Mouse (Mus musculus): ENCODE measurements at regions not wholly inside any gene's neighbourhood (a gene's known extent, or its start where the extent isn't known, plus 50 kb on each side); places are given as distances from the start of the nearest gene placed in this dataset.

- Histone ChIP-seq H3K27ac (no peak overlapping the region), H3K27me3 (no peaks in the 10 kb centered on the region), H3K36me3 (no peaks in the 10 kb centered on the region), H3K4me1 (no peaks in the 10 kb centered on the region), H3K4me3 (no peak overlapping the region), H3K9me3 (no peaks in the 10 kb centered on the region), H3K9ac (no peak overlapping the region), H3K4me2 (replicated peaks) (no peak overlapping the region)
- no peak for ATAC-seq (ENCODE audit: insufficient number of reproducible peaks, insufficient read depth, low FRiP score, low TSS enrichment)
- 58% methylated on average over 6 of the region's 6 CpGs for WGBS
Measured at GRCm38 (mm10) chr3:27766421-27766820, 55.3 kb upstream of the Fndc3b start.

DNA sequence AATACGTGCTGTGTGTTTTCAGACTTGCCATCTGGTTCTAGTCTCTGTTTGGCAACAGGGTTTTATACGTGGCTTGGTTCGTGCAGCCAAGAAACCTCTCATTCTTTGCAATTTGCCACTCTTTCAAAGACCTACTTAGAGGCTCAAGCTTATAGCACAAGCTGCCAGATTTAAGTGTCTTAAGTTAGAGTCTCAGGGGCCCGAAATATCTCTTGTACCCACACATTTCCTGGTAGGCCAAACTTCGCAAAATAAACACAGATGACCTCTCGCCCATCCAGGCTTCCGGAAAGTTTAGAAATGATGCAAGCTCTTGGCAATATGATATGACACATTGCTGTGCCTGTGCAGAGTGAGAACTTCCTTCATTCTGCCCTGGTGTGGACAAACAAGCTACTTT, 54.8 kb upstream of the Fndc3b start:
- 62% methylated on average over 7 of the region's 7 CpGs for WGBS

DNA sequence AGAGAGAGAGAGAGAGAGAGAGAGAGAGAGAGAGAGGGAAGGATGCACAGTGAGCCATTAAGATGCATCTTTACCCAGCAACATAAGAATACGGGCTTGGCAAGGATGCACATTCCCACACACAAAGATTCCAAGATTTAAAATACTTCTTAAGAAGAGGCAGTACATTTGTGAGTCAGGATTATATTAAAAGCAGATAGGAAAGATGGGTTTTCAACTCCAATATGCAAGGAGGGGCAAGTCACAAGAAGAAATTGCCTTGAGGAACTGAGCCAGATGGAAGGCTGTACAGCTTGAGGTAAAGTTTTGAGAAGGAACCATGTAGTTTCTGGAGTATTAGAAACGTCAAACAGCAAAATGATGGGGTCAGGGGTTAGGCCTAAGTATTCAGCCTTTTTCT, 53.4 kb upstream of the Fndc3b start:
- Histone ChIP-seq H3K9me3 (no peaks in the 10 kb centered on the region), H3K27ac (no peak overlapping the region), H3K36me3 (no peaks in the 10 kb centered on the region), H3K9ac (no peak overlapping the region), H3K4me2 (replicated peaks) (no peak overlapping the region), H3K27me3 (no peaks in the 10 kb centered on the region), H3K4me3 (no peak overlapping the region), H3K4me1 (no peaks in the 10 kb centered on the region)
- 59% methylated on average over 2 of the region's 2 CpGs for WGBS
- no peak for ATAC-seq (ENCODE audit: insufficient number of reproducible peaks, insufficient read depth, low FRiP score, low TSS enrichment)

More for the DNA sequence above, 54.8 kb upstream of the Fndc3b start:
- H3K27me3 ChIP-seq, result no peaks in the 10 kb centered on the region
- ATAC-seq (ENCODE audit: insufficient number of reproducible peaks, insufficient read depth, low FRiP score, low TSS enrichment), result no peak
- H3K4me2 ChIP-seq (replicated peaks), result no peak overlapping the region
- H3K9ac ChIP-seq, result no peak overlapping the region
- no peaks in the 10 kb centered on the region for H3K9me3 ChIP-seq
- no peak overlapping the region for H3K27ac ChIP-seq
- no peaks in the 10 kb centered on the region for H3K4me1 ChIP-seq
- no peak overlapping the region for H3K4me3 ChIP-seq
- no peaks in the 10 kb centered on the region for H3K36me3 ChIP-seq

GRCm38 (mm10) chr3:27761031-27761430, 49.9 kb upstream of the Fndc3b start:
- Histone ChIP-seq H3K4me3 (no peak overlapping the region), H3K27me3 (no peaks in the 10 kb centered on the region), H3K4me2 (replicated peaks) (no peak overlapping the region), H3K9ac (no peak overlapping the region), H3K27ac (no peak overlapping the region), H3K4me1 (no peaks in the 10 kb centered on the region), H3K9me3 (no peaks in the 10 kb centered on the region), H3K36me3 (no peaks in the 10 kb centered on the region)
- 43% methylated on average over 2 of the region's 2 CpGs for WGBS
- no peak for ATAC-seq (ENCODE audit: insufficient number of reproducible peaks, insufficient read depth, low FRiP score, low TSS enrichment)

Data from embryonic facial prominence, embryonic 12.5 days (tissue).